Mouse (Mus musculus): ENCODE results near the gene Gm19345. TPM values are rescaled to one million over a fixed set of nuclear protein-coding genes. Genes with fewer than 3 reads are reported as not detected.

Gm19345 gene
- polyA plus RNA-seq (2014; fragmentation: Nextera tagmentation; extraction: Ambion mirVana): 0.69 and 0.75 TPM in 2 replicates

GRCm38 (mm10) chr7:19851858-19852570 is at the start of gene Gm19345:
Gm19345 (plus strand) TSS chr7:19852003.
- Histone ChIP-seq H3K4me3 (ENCODE audit: low read depth, low read length) (peak within 1 kb of the TSS; percentile 28), H3K4me1 (ENCODE audit: control insufficient read depth, insufficient read depth, low read length) (no peaks in the 10 kb centered on the region), H3K36me3 (ENCODE audit: control insufficient read depth, insufficient read depth, low read length) (no peaks in the 10 kb centered on the region), H3K4me2 (ENCODE audit: low read depth, low read length) (peak within 1 kb of the TSS; percentile 55), H3K9ac (ENCODE audit: low read depth, low read length) (peak within 1 kb of the TSS; percentile 25; the same call in 1 of the 2 replicates), H3K27me3 (replicated peaks; ENCODE audit: control insufficient read depth, insufficient read depth, low read length) (peaks cover 11% of the 10 kb centered on the region), H3K9me3 (ENCODE audit: control insufficient read depth, low read length) (no peaks in the 10 kb centered on the region), H3K27ac (replicated peaks; ENCODE audit: low read depth, low read length) (no peak within 1 kb of the TSS)
- WGBS: 6% methylated on average over 32 of the region's 33 CpGs
- ATAC-seq (ENCODE audit: low read depth): peak; percentile 74
- DNase-seq (ENCODE audit: low spot score): peak; percentile 53

GRCm38 (mm10) chr7:19802995-19803394 is 48.8 kb upstream of the Gm19345 start:
- Histone ChIP-seq H3K27ac (replicated peaks; ENCODE audit: low read depth, low read length) (no peak overlapping the region), H3K9me3 (ENCODE audit: control insufficient read depth, low read length) (no peaks in the 10 kb centered on the region), H3K4me3 (ENCODE audit: low read depth, low read length) (no peak overlapping the region), H3K4me1 (ENCODE audit: control insufficient read depth, insufficient read depth, low read length) (no peaks in the 10 kb centered on the region), H3K4me2 (ENCODE audit: low read depth, low read length) (no peak overlapping the region), H3K9ac (ENCODE audit: low read depth, low read length) (no peak overlapping the region), H3K27me3 (replicated peaks; ENCODE audit: control insufficient read depth, insufficient read depth, low read length) (no peaks in the 10 kb centered on the region; the same call in 1 of the 2 replicates), H3K36me3 (ENCODE audit: control insufficient read depth, insufficient read depth, low read length) (no peaks in the 10 kb centered on the region)
- DNase-seq (ENCODE audit: low spot score) (peak; percentile 48), ATAC-seq (ENCODE audit: low read depth) (0 out of 2 replicates have a peak, but pooled peaks have one; percentile 18)
- WGBS: 17% methylated on average over 7 of the region's 7 CpGs

GRCm38 (mm10) chr7:19806356-19806969 is 45.3 kb upstream of the Gm19345 start:
- H3K36me3 ChIP-seq (ENCODE audit: control insufficient read depth, insufficient read depth, low read length): no peaks in the 10 kb centered on the region
- no peaks in the 10 kb centered on the region for H3K9me3 ChIP-seq (ENCODE audit: control insufficient read depth, low read length)
- H3K4me3 ChIP-seq (ENCODE audit: low read depth, low read length): no peak overlapping the region
- 77% methylated on average over 8 of the region's 8 CpGs for WGBS
- peaks cover 32% of the 10 kb centered on the region for H3K27me3 ChIP-seq (replicated peaks; ENCODE audit: control insufficient read depth, insufficient read depth, low read length)
- H3K4me1 ChIP-seq (ENCODE audit: control insufficient read depth, insufficient read depth, low read length): peaks cover 5% of the 10 kb centered on the region
- DNase-seq (ENCODE audit: low spot score) (no peak), ATAC-seq (ENCODE audit: low read depth) (no peak)
- H3K27ac ChIP-seq (replicated peaks; ENCODE audit: low read depth, low read length): no peak overlapping the region
- H3K4me2 ChIP-seq (ENCODE audit: low read depth, low read length): no peak overlapping the region
- H3K9ac ChIP-seq (ENCODE audit: low read depth, low read length): no peak overlapping the region

- Histone ChIP-seq H3K9me3 (ENCODE audit: control insufficient read depth, low read length) (no peaks in the 10 kb centered on the region), H3K27me3 (replicated peaks; ENCODE audit: control insufficient read depth, insufficient read depth, low read length) (peaks cover 40% of the 10 kb centered on the region), H3K36me3 (ENCODE audit: control insufficient read depth, insufficient read depth, low read length) (no peaks in the 10 kb centered on the region), H3K9ac (ENCODE audit: low read depth, low read length) (0 out of 2 replicates have a peak overlapping the region, but pooled peaks have one; percentile 25), H3K4me2 (ENCODE audit: low read depth, low read length) (peak overlapping the region; percentile 41), H3K4me1 (ENCODE audit: control insufficient read depth, insufficient read depth, low read length) (peaks cover 5% of the 10 kb centered on the region), H3K4me3 (ENCODE audit: low read depth, low read length) (peak overlapping the region; percentile 23), H3K27ac (replicated peaks; ENCODE audit: low read depth, low read length) (no peak overlapping the region)
- WGBS: 4% methylated on average over 27 of the region's 27 CpGs
- ATAC-seq (ENCODE audit: low read depth) (peak; percentile 77), DNase-seq (ENCODE audit: low spot score) (peak; percentile 29)
Measured at GRCm38 (mm10) chr7:19809369-19809768, 42.4 kb upstream of the Gm19345 start.

GRCm38 (mm10) chr7:19811114-19811513 is 40.7 kb upstream of the Gm19345 start:
- no peaks in the 10 kb centered on the region for H3K36me3 ChIP-seq (ENCODE audit: control insufficient read depth, insufficient read depth, low read length)
- peak overlapping the region; percentile 3; the same call in 1 of the 2 replicates for H3K9ac ChIP-seq (ENCODE audit: low read depth, low read length)
- WGBS: 5% methylated on average over 22 of the region's 22 CpGs
- no peak overlapping the region for H3K27ac ChIP-seq (replicated peaks; ENCODE audit: low read depth, low read length)
- peaks cover 40% of the 10 kb centered on the region for H3K27me3 ChIP-seq (replicated peaks; ENCODE audit: control insufficient read depth, insufficient read depth, low read length)
- no peaks in the 10 kb centered on the region for H3K9me3 ChIP-seq (ENCODE audit: control insufficient read depth, low read length)
- ATAC-seq (ENCODE audit: low read depth): peak; percentile 30; the same call in 1 of the 2 replicates
- H3K4me3 ChIP-seq (ENCODE audit: low read depth, low read length): no peak overlapping the region; the same call in 1 of the 2 replicates
- H3K4me2 ChIP-seq (ENCODE audit: low read depth, low read length): peak overlapping the region; percentile 23
- peak; percentile 37 for DNase-seq (ENCODE audit: low spot score)
- H3K4me1 ChIP-seq (ENCODE audit: control insufficient read depth, insufficient read depth, low read length): peaks cover 5% of the 10 kb centered on the region

GRCm38 (mm10) chr7:19813161-19813560 is 38.6 kb upstream of the Gm19345 start:
- Histone ChIP-seq H3K9me3 (ENCODE audit: control insufficient read depth, low read length) (no peaks in the 10 kb centered on the region), H3K4me3 (ENCODE audit: low read depth, low read length) (no peak overlapping the region), H3K27ac (replicated peaks; ENCODE audit: low read depth, low read length) (no peak overlapping the region), H3K4me2 (ENCODE audit: low read depth, low read length) (no peak overlapping the region), H3K36me3 (ENCODE audit: control insufficient read depth, insufficient read depth, low read length) (no peaks in the 10 kb centered on the region), H3K4me1 (ENCODE audit: control insufficient read depth, insufficient read depth, low read length) (peaks cover 24% of the 10 kb centered on the region), H3K27me3 (replicated peaks; ENCODE audit: control insufficient read depth, insufficient read depth, low read length) (peaks cover 39% of the 10 kb centered on the region), H3K9ac (ENCODE audit: low read depth, low read length) (no peak overlapping the region)
- WGBS: 86% methylated on average over 4 of the region's 4 CpGs
- ATAC-seq (ENCODE audit: low read depth) (no peak), DNase-seq (ENCODE audit: low spot score) (no peak)

GRCm38 (mm10) chr7:19813579-19814122 is 38.2 kb upstream of the Gm19345 start:
- no peak overlapping the region for H3K4me2 ChIP-seq (ENCODE audit: low read depth, low read length)
- no peaks in the 10 kb centered on the region for H3K9me3 ChIP-seq (ENCODE audit: control insufficient read depth, low read length)
- no peak for ATAC-seq (ENCODE audit: low read depth)
- no peak overlapping the region for H3K27ac ChIP-seq (replicated peaks; ENCODE audit: low read depth, low read length)
- no peak overlapping the region for H3K4me3 ChIP-seq (ENCODE audit: low read depth, low read length)
- WGBS: 76% methylated on average over 6 of the region's 6 CpGs
- H3K36me3 ChIP-seq (ENCODE audit: control insufficient read depth, insufficient read depth, low read length): no peaks in the 10 kb centered on the region
- no peak overlapping the region for H3K9ac ChIP-seq (ENCODE audit: low read depth, low read length)
- H3K4me1 ChIP-seq (ENCODE audit: control insufficient read depth, insufficient read depth, low read length): peaks cover 26% of the 10 kb centered on the region
- DNase-seq (ENCODE audit: low spot score): no peak
- peaks cover 34% of the 10 kb centered on the region for H3K27me3 ChIP-seq (replicated peaks; ENCODE audit: control insufficient read depth, insufficient read depth, low read length)

- Histone ChIP-seq H3K4me1 (ENCODE audit: control insufficient read depth, insufficient read depth, low read length) (peaks cover 21% of the 10 kb centered on the region), H3K9ac (ENCODE audit: low read depth, low read length) (peak overlapping the region; percentile 46), H3K4me2 (ENCODE audit: low read depth, low read length) (peak overlapping the region; percentile 60), H3K9me3 (ENCODE audit: control insufficient read depth, low read length) (peaks cover 5% of the 10 kb centered on the region; the same call in 1 of the 2 replicates), H3K36me3 (ENCODE audit: control insufficient read depth, insufficient read depth, low read length) (no peaks in the 10 kb centered on the region), H3K27ac (replicated peaks; ENCODE audit: low read depth, low read length) (peak overlapping the region; percentile 71; the same call in 1 of the 2 replicates), H3K27me3 (replicated peaks; ENCODE audit: control insufficient read depth, insufficient read depth, low read length) (peaks cover 17% of the 10 kb centered on the region), H3K4me3 (ENCODE audit: low read depth, low read length) (peak overlapping the region; percentile 33)
- DNase-seq (ENCODE audit: low spot score) (no peak), ATAC-seq (ENCODE audit: low read depth) (peak; percentile 28)
- 29% methylated on average over 17 of the region's 17 CpGs for WGBS
Measured at GRCm38 (mm10) chr7:19815296-19816223, 36.2 kb upstream of the Gm19345 start.

All from embryonic facial prominence, embryonic 14.5 days (tissue).